Mouse (Mus musculus) liver, postnatal 0 days (tissue): ENCODE results near the gene Hist1h2bh.

Experiments
- CTCF ChIP-seq: sonication (generic); IDR thresholded peaks from 2 replicates; pipeline ENCODE4 v1.5.1; 2016; ENCODE audit warnings: antibody characterized with exemption, low read depth
- EP300 ChIP-seq: IDR thresholded peaks from 2 replicates; pipeline ENCODE4 v1.6.1; 2016; ENCODE audit warnings: antibody characterized with exemption, low read depth, mild to moderate bottlenecking

DNA sequence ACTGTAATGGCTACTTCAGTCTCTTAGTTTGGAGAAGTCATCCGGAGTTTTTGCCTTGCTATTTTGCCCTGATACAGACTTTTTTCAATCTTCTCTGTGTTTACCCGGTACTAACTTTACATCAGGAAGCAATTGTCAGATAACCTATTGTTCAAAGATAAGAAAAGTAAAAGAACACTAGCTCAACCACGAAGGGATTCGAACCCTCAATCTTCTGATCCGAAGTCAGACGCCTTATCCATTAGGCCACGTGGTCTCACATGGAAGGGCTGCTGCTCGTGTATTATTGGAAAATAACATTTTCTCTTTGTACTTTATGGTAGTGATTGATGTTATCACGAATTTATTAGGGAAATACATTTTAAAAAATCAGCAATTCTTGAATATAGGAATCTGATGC, 39.4 kb downstream of the Hist1h2bh start:
- no peak for TF ChIP-seq CTCF
- no peak for TF ChIP-seq EP300
